Mouse (Mus musculus): ENCODE measurements at regions not wholly inside any gene's neighbourhood (a gene's known extent, or its start where the extent isn't known, plus 50 kb on each side); places are given as distances from the start of the nearest gene placed in this dataset.

GRCm38 (mm10) chr1:56206615-56207267 is 430.5 kb downstream of the Hsfy2 start:
- no peak for DNase-seq (ENCODE audit: inconsistent age in 2 of 2, low spot score in 1 of 2)

DNA sequence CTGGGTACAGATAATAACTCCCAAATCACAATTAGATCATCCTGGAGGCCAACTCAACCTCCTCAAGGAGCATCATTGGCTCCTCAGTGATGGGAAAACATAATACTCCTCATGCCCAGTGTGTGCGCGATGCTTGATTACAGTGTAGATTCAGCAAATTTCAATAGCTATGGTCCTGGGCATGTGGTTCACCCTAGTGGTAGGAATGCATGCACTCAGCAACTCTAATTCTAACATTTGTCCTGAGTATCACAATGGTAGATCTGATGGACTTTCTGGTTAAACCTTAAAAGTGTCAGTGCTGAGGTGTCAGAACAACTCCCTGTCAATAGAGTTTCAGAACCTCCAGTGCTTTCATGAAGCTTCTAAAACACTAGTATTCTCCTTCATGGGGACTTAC is 442.0 kb downstream of the Hsfy2 start:
- no peak for DNase-seq (ENCODE audit: inconsistent age in 2 of 2, low spot score in 1 of 2)

DNA sequence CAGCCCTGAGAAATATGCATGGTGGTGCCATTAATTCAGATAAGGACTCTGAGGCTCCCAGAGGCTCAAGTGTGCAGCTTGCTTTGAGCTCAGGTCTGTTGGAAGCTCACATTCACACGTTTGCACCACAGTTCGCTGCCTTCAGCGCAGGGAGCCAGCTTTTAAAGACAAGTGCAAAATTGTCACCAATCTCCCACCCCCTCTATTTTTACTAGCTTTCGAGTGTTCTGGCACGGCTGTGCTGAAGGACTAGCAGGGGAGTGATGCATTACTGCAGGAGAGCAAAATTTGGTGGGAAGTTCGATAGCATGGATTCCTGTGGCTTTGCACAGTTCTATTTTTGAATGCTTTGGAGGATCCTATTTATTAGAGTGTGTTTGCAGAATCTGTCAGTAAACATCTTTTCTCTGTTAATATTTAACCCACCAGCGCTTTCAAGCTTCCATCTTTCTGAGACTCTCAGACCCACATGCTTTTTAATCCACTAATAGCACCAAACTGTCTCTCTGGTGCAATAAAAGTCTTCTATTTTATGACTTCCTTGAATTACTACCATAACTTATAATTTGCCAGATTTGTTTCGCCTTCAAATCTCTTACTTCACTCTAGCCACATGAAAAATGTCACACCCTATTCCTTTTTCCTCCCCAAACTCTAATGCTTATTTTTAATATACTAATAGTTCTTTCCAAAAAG is 453.6 kb downstream of the Hsfy2 start:
- no peak for DNase-seq (ENCODE audit: inconsistent age in 2 of 2, low spot score in 1 of 2)

DNA sequence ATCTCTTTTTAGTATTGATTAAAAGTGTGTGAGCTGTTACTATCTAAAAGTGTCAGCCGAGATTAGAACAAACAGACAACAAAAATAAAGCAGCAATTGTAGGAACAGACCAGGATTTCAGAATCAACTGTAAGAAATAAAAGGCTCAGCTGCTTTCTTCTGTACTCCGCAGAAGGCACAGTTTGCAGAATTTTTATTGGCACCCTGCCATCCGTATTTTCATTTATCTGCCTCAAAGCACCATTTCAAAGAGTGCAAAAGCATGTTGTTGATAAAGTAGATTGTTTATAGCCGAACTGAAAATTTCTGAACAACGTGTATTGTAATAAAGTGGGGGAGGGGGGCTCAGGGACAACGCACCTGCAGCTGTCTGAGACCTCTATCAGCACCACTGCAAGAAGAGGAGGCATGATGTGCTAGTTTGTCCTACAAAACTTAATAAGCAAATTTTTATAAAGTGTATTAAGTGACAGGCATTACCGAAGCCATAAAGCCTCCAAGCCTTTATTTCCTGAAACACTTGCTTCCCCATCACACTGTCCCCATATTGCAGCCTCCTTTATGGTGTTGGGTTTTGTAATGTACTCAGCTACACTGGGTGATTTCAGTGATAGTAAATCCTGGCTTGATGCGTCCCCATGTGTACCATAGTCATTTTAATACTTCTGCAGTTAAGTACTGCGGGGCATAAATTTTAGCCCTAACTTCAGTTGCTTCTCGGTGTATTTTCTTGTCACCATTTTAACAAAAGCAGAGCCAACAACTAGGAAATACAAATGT is 457.8 kb downstream of the Hsfy2 start:
- no peak for DNase-seq (ENCODE audit: inconsistent age in 2 of 2, low spot score in 1 of 2)

- no peak for DNase-seq (ENCODE audit: inconsistent age in 2 of 2, low spot score in 1 of 2)
These were observed 466.1 kb downstream of the Hsfy2 start for GRCm38 (mm10) chr1:56171157-56171556.

GRCm38 (mm10) chr1:56168712-56169111 is 468.5 kb downstream of the Hsfy2 start:
- no peak for DNase-seq (ENCODE audit: inconsistent age in 2 of 2, low spot score in 1 of 2)

DNA sequence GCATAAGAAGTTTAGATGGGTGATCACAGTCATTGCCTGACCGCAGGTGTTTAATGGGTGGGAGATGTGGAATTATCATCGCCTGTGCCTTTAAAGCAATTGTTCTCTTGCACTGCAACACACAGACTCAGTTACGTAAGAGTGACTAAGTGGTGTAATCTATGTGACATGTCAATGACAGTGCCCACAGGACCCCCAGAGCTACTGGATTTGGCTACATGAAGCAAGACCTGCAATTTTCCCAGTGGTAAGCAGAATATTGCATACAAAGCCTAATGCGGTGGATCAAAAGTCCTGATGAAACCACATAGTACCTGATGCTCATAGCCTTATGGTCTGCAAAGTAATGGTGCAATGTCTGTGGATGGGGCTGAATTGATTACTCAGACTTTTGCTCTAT is 469.2 kb downstream of the Hsfy2 start:
- peak in 1 of 2 experiments; percentile 15 for DNase-seq (ENCODE audit: inconsistent age in 2 of 2, low spot score in 1 of 2)

GRCm38 (mm10) chr1:56165228-56165627 is 472.0 kb downstream of the Hsfy2 start:
- DNase-seq (ENCODE audit: inconsistent age in 2 of 2, low spot score in 1 of 2): no peak

- DNase-seq (ENCODE audit: inconsistent age in 2 of 2, low spot score in 1 of 2): no peak
These were observed 472.9 kb downstream of the Hsfy2 start for GRCm38 (mm10) chr1:56164366-56164765.

DNA sequence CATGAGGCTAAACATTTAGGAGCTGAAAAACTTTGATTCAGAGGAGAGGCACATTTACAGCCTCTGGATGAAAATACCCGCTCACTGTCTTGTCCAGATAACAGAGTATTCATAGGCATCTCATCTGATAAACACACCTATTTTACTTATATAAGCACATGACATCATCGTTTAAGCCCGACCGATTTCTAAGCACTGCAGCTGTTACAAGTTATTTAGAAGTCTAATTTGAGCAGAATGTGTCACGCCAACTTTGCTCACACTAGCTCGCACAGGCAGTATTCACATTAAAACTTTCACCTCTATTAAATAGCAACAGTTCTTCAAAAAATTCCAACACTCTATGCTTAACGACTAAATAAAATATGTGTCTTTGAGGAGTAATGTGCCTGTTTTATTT is 506.3 kb downstream of the Hsfy2 start:
- no peak for DNase-seq (ENCODE audit: inconsistent age in 2 of 2, low spot score in 1 of 2)

GRCm38 (mm10) chr1:56089254-56089834 is 547.9 kb downstream of the Hsfy2 start:
- peak; percentile 6 to 23 for DNase-seq (ENCODE audit: inconsistent age in 2 of 2, low spot score in 1 of 2)

DNA sequence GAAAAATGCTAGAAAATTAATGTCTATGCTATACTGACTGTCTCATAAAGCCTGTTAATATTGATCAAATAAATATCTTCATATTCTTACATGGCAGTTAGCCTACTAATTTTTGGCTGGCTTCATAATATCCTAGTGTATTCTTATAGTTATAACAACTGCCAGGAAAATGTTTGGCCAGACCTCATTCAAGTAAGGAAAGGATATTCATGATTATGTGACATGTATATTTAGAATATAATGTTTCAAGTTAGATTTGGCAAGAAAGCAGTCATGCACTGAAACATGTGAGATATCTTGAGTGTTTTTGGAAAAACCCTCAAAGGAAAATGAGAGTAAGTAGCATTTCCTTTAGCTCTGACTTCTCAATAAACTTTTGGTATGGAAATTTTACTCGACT is 548.9 kb downstream of the Hsfy2 start:
- DNase-seq (ENCODE audit: inconsistent age in 2 of 2, low spot score in 1 of 2): no peak

- DNase-seq (ENCODE audit: inconsistent age in 2 of 2, low spot score in 1 of 2): no peak
These were observed 560.5 kb downstream of the Hsfy2 start for GRCm38 (mm10) chr1:56076757-56077156.

GRCm38 (mm10) chr1:56072255-56072654 is 565.0 kb downstream of the Hsfy2 start:
- no peak for DNase-seq (ENCODE audit: inconsistent age in 2 of 2, low spot score in 1 of 2)

DNA sequence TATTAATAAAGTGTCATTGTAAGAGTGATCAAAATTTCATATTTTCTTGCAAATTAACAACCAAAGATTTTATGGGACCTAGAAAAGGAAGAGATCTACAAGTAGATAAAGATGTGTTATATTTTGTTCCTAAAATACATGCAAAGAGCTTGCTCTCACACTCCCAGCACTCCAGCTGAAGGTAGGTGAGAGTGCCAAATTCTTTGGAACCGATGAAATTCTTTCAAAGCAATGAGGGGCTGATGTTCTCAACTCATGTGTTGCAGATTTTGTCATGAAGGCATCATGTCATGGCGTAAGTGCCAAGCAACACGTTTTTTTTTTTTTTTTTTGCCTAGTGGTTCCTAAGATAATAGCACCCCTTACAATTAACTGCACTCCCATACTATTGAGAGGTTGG is 573.8 kb downstream of the Hsfy2 start:
- DNase-seq (ENCODE audit: inconsistent age in 2 of 2, low spot score in 1 of 2): no peak
